In the genomic region with DNA sequence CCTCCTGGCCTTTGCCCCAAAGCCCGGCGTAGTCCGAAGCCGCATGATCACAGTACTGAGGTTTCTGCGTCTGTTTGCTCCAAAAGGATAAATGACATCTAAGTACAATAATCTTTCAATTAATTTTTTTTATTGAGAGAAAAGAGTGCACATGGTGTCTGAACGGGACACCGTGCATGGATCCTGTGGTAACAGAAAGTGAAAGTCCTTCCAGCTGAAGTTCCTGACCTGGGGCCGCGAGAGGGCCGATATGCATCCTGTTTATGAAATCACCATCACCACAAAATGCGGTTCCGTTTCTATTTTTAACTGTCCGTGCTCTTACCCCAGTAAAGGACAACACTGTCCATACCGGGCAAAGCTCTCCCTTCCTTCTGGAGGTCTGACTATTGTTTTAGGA, we compare ENCODE assay signal across 8 mouse cellular contexts.
DNase-seq lines count a peak whose midpoint lies in the region; ATAC-seq and TF ChIP-seq lines count a peak whose summit lies in the region.

No protein-coding gene starts in this region.

- no peaks in the 10 kb centered on the region for H3K27me3 ChIP-seq in CH12.LX (replicated peaks)
- H3K27me3 ChIP-seq in kidney, embryonic 15.5 days, result no peaks in the 10 kb centered on the region
- no peaks in the 10 kb centered on the region for H3K27me3 ChIP-seq in lung, postnatal 0 days (replicated peaks; ENCODE audit: insufficient read depth, low read length)
- no peaks in the 10 kb centered on the region for H3K27me3 ChIP-seq in forebrain, embryonic 11.5 days (ENCODE audit: control insufficient read depth, insufficient read depth, low read length)
- H3K27me3 ChIP-seq in hindbrain, embryonic 12.5 days, result no peaks in the 10 kb centered on the region

- peaks cover 0 to 11% of the 10 kb centered on the region in 2 experiments; a peak in 2 of 4 replicates for H3K4me1 ChIP-seq in CH12.LX (ENCODE audit: control insufficient read depth in 1 of 2, insufficient read depth in 2 of 2)
- no peaks in the 10 kb centered on the region for H3K4me1 ChIP-seq in kidney, embryonic 15.5 days
- no peaks in the 10 kb centered on the region for H3K4me1 ChIP-seq in lung, postnatal 0 days (ENCODE audit: insufficient read depth, low read depth, low read length)
- no peaks in the 10 kb centered on the region for H3K4me1 ChIP-seq in forebrain, embryonic 11.5 days (replicated peaks; ENCODE audit: control insufficient read depth, insufficient read depth, low read length)
- H3K4me1 ChIP-seq in hindbrain, embryonic 12.5 days, result no peaks in the 10 kb centered on the region

- TF ChIP-seq RAD21 in CH12.LX (IDR thresholded peaks at IDR 0.05; ENCODE audit: low read depth, low read length), result no peak

- no peaks in the 10 kb centered on the region for H3K79me2 ChIP-seq in CH12.LX (replicated peaks; ENCODE audit: control insufficient read depth, extremely low read depth, insufficient read depth, poor library complexity, severe bottlenecking)

- dilution Hi-C loops in CH12.LX (cut with MboI; ENCODE audit: extremely low pct_ligation_motif_present, extremely low pct_unique_long_range_greater_than_20kb, low sequenced_read_pairs), result no loop called here

- TF ChIP-seq EP300 in CH12.LX (IDR thresholded peaks at IDR 0.05; ENCODE audit: low read length), result peak; percentile 20; the same call in 1 of the 2 replicates
- peak; percentile 50; the same call in 1 of the 2 replicates for TF ChIP-seq EP300 in lung, postnatal 0 days (IDR thresholded peaks at IDR 0.05)

- no peak overlapping the region for H3K27ac ChIP-seq in CH12.LX (ENCODE audit: insufficient read depth, low read depth)
- H3K27ac ChIP-seq in kidney, embryonic 15.5 days, result no peak overlapping the region
- H3K27ac ChIP-seq in lung, postnatal 0 days (ENCODE audit: low read length), result no peak overlapping the region
- no peak overlapping the region for H3K27ac ChIP-seq in forebrain, embryonic 11.5 days (ENCODE audit: low read depth, low read length)
- H3K27ac ChIP-seq in hindbrain, embryonic 12.5 days, result no peak overlapping the region

- H3K36me3 ChIP-seq in CH12.LX (replicated peaks in 1 of 2; ENCODE audit: control insufficient read depth in 1 of 2, insufficient read depth in 1 of 2, low read length in 1 of 2), result no peaks in the 10 kb centered on the region
- H3K36me3 ChIP-seq in kidney, embryonic 15.5 days, result no peaks in the 10 kb centered on the region
- no peaks in the 10 kb centered on the region for H3K36me3 ChIP-seq in lung, postnatal 0 days (ENCODE audit: insufficient read depth, low read length)
- no peaks in the 10 kb centered on the region for H3K36me3 ChIP-seq in forebrain, embryonic 11.5 days (ENCODE audit: control insufficient read depth, insufficient read depth, low read length)
- H3K36me3 ChIP-seq in hindbrain, embryonic 12.5 days, result no peaks in the 10 kb centered on the region

- WGBS in kidney, embryonic 15.5 days, result 83% methylated on average over 14 of the region's 14 CpGs
- 49% methylated on average over 14 of the region's 14 CpGs for WGBS in lung, postnatal 0 days
- WGBS in forebrain, embryonic 11.5 days, result 94% methylated on average over 14 of the region's 14 CpGs
- WGBS in hindbrain, embryonic 12.5 days, result 93% methylated on average over 14 of the region's 14 CpGs

- peak; percentile 31 for DNase-seq in CH12.LX (ENCODE audit: extremely low read depth)
- DNase-seq in lung, postnatal 0 days (ENCODE audit: low spot score), result peak; percentile 75
- no peak for DNase-seq in forebrain, embryonic 11.5 days (ENCODE audit: low spot score)
- DNase-seq in layer of hippocampus, adult 11-12 months (ENCODE audit: low spot score), result no peak
- no peak for DNase-seq in left cerebral cortex, adult 18-20 months (ENCODE audit: low spot score in 2 of 2)

- no peaks in the 10 kb centered on the region for H3K9me3 ChIP-seq in CH12.LX (replicated peaks; ENCODE audit: low read length)
- no peaks in the 10 kb centered on the region for H3K9me3 ChIP-seq in kidney, embryonic 15.5 days (replicated peaks)
- no peaks in the 10 kb centered on the region for H3K9me3 ChIP-seq in lung, postnatal 0 days (ENCODE audit: low read length)
- H3K9me3 ChIP-seq in forebrain, embryonic 11.5 days (ENCODE audit: control insufficient read depth, low read length), result no peaks in the 10 kb centered on the region
- no peaks in the 10 kb centered on the region for H3K9me3 ChIP-seq in hindbrain, embryonic 12.5 days (replicated peaks)

- no peak for TF ChIP-seq POLR2A in CH12.LX (IDR thresholded peaks at IDR 0.05; ENCODE audit: low read depth, low read length)

- no peak overlapping the region for H3K4me3 ChIP-seq in CH12.LX (replicated peaks in 1 of 3; ENCODE audit: low read depth in 2 of 3, low read length in 2 of 3, poor library complexity in 1 of 3)
- H3K4me3 ChIP-seq in kidney, embryonic 15.5 days (replicated peaks), result no peak overlapping the region
- H3K4me3 ChIP-seq in lung, postnatal 0 days (ENCODE audit: low read depth, low read length), result 0 out of 2 replicates have a peak overlapping the region, but pooled peaks have one; percentile 13
- H3K4me3 ChIP-seq in forebrain, embryonic 11.5 days (ENCODE audit: low read depth, low read length), result no peak overlapping the region
- no peak overlapping the region for H3K4me3 ChIP-seq in hindbrain, embryonic 12.5 days

- in situ Hi-C loops in CH12.LX (cut with MboI; ENCODE audit: low pct_ligation_motif_present, low pct_unique_long_range_greater_than_20kb, low sequenced_read_pairs), result no loop called here

- ATAC-seq in granulocyte monocyte progenitor cell, adult 5-6 weeks (replicated peaks; ENCODE audit: poor library complexity, severe bottlenecking), result peak; percentile 97
- no peak for ATAC-seq in kidney, embryonic 15.5 days (replicated peaks; ENCODE audit: low FRiP score)
- peak; percentile 37 for ATAC-seq in lung, postnatal 0 days
- no peak for ATAC-seq in forebrain, embryonic 11.5 days (replicated peaks; ENCODE audit: low FRiP score)
- no peak for ATAC-seq in hindbrain, embryonic 12.5 days (ENCODE audit: low FRiP score)

- no peak for TF ChIP-seq CTCF in CH12.LX (conservative IDR thresholded peaks at IDR 0.05 in 1 of 2, IDR thresholded peaks at IDR 0.05 in 1 of 2; ENCODE audit: low read depth in 2 of 2, low read length in 2 of 2)
- 0 out of 2 replicates have a peak, but pooled peaks have one; percentile 10 for TF ChIP-seq CTCF in lung, postnatal 0 days (IDR thresholded peaks at IDR 0.05)

- H3K4me2 ChIP-seq in CH12.LX (ENCODE audit: insufficient read depth, low read depth, poor library complexity, severe bottlenecking), result peak overlapping the region; percentile 82
- 0 out of 2 replicates have a peak overlapping the region, but pooled peaks have one; percentile 17 for H3K4me2 ChIP-seq in kidney, embryonic 15.5 days
- H3K4me2 ChIP-seq in lung, postnatal 0 days (replicated peaks; ENCODE audit: low read depth, low read length), result peak overlapping the region; percentile 34
- no peak overlapping the region for H3K4me2 ChIP-seq in forebrain, embryonic 11.5 days (ENCODE audit: low read depth, low read length, severe bottlenecking)
- H3K4me2 ChIP-seq in hindbrain, embryonic 12.5 days (replicated peaks), result no peak overlapping the region

- no peak overlapping the region for H3K9ac ChIP-seq in CH12.LX (ENCODE audit: insufficient read depth, low read depth)
- H3K9ac ChIP-seq in kidney, embryonic 15.5 days, result no peak overlapping the region
- H3K9ac ChIP-seq in lung, postnatal 0 days (replicated peaks; ENCODE audit: low read depth), result no peak overlapping the region
- no peak overlapping the region for H3K9ac ChIP-seq in forebrain, embryonic 11.5 days (ENCODE audit: low read length)
- no peak overlapping the region for H3K9ac ChIP-seq in hindbrain, embryonic 12.5 days

TF ChIP-seq in CH12.LX, 34 proteins besides CTCF, POLR2A, EP300 and RAD21:
- TF ChIP-seq ZMIZ1 (IDR thresholded peaks at IDR 0.05; ENCODE audit: low read depth, low read length) (no peak), RCOR1 (conservative IDR thresholded peaks at IDR 0.05; ENCODE audit: low read depth, low read length) (no peak), PAX5 (IDR thresholded peaks at IDR 0.05; ENCODE audit: low read length) (no peak), KAT2A (IDR thresholded peaks at IDR 0.05; ENCODE audit: insufficient replicate concordance, low read length) (no peak), MEF2A (IDR thresholded peaks at IDR 0.05; ENCODE audit: borderline replicate concordance, low read depth, low read length) (peak; percentile 73; the same call in 1 of the 2 replicates), BHLHE40 (IDR thresholded peaks at IDR 0.05; ENCODE audit: low read depth, low read length) (0 out of 2 replicates have a peak, but pooled peaks have one; percentile 6), ETS1 (conservative IDR thresholded peaks at IDR 0.05; ENCODE audit: low read depth, low read length) (peak; percentile 45; the same call in 1 of the 2 replicates), IRF4 (IDR thresholded peaks at IDR 0.05; ENCODE audit: low read depth, low read length) (peak; percentile 25; the same call in 1 of the 2 replicates)

Comparison
In these comparisons a context has a peak if more than half of its experiments do, and no peak if none do; other contexts are left out.
1. DNase-seq: peak in CH12.LX (single experiment) and lung, postnatal 0 days (single experiment); none in forebrain, embryonic 11.5 days (single experiment), layer of hippocampus, adult 11-12 months (single experiment) and left cerebral cortex, adult 18-20 months (0 of 2).
2. H3K4me2 ChIP-seq: peak in CH12.LX (single experiment), kidney, embryonic 15.5 days (single experiment) and lung, postnatal 0 days (single experiment); none in forebrain, embryonic 11.5 days (single experiment) and hindbrain, embryonic 12.5 days (single experiment).
3. ATAC-seq: peak in granulocyte monocyte progenitor cell, adult 5-6 weeks (single experiment) and lung, postnatal 0 days (single experiment); none in kidney, embryonic 15.5 days (single experiment), forebrain, embryonic 11.5 days (single experiment) and hindbrain, embryonic 12.5 days (single experiment).